Mouse (Mus musculus): ENCODE data around the gene Gm21885. TPM values are rescaled to one million over a fixed set of nuclear protein-coding genes. Genes with fewer than 3 reads are reported as not detected.
"Not testable (repeated sequence)": the region's sequence is repeated elsewhere in the genome, so short reads cannot be mapped to it uniquely, and the experiment has no call there.

Gm21885 gene
- polyA plus RNA-seq, 1 experiment from 2014 or later, result not detected

DNA sequence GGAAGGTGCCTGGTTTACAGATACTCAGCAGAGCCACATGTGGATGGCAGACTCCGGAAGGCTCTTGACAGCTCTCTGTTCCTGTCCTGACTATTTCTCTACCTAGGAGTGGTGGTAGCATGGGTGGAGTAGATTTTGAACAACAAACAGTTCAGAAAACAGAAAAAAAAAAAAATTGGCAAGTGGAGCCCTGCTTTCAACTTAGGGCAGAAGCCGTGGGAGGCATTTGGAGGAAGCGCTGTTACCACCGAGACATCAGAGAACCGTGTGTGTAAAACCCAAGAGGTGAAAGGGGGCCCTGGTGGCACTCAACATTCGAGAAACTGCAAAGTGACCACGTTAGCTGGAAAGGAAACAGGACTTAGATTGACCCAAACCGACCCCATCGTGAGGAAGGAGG, 28.5 kb upstream of the Gm21885 start:
- WGBS, result 81% methylated on average over 9 of the region's 9 CpGs
- H3K4me3 ChIP-seq, result no peak overlapping the region

DNA sequence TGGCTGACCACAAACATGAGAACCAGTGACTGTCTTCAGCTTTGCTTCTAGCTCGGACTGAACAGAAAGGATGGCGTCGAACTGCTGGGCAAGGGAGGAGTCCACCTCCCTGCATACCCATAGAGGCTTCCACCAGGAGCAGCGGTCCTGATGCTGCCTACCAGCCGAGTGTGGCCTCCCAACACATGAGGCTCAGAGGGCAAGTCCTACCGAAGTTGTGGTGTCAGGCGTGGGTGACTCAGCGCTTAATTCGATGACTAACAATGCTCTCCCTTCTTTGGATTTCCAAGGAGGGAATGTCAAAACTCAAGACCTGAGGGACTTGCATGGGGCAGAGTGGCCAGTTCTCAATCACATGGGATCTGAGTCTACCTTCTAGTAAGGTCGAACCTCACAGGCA, 28.0 kb upstream of the Gm21885 start:
- Histone ChIP-seq H3K9me3 (no peaks in the 10 kb centered on the region), H3K36me3 (no peaks in the 10 kb centered on the region), H3K27me3 (ENCODE audit: insufficient read depth, poor library complexity, severe bottlenecking) (peaks cover under 1% of the 10 kb centered on the region; the same call in 1 of the 2 replicates), H3K27ac (no peak overlapping the region), H3K4me3 (no peak overlapping the region), H3K4me1 (replicated peaks) (no peaks in the 10 kb centered on the region)
- WGBS, result 87% methylated on average over 10 of the region's 10 CpGs
- no peak for DNase-seq (ENCODE audit: low spot score)

More for the DNA sequence above, 28.5 kb upstream of the Gm21885 start:
- H3K9me3 ChIP-seq, result no peaks in the 10 kb centered on the region
- H3K27ac ChIP-seq, result no peak overlapping the region
- no peaks in the 10 kb centered on the region for H3K36me3 ChIP-seq
- H3K4me1 ChIP-seq (replicated peaks), result no peaks in the 10 kb centered on the region
- H3K27me3 ChIP-seq (ENCODE audit: insufficient read depth, poor library complexity, severe bottlenecking), result peaks cover 4% of the 10 kb centered on the region; the same call in 1 of the 2 replicates
- no peak for DNase-seq (ENCODE audit: low spot score)

DNA sequence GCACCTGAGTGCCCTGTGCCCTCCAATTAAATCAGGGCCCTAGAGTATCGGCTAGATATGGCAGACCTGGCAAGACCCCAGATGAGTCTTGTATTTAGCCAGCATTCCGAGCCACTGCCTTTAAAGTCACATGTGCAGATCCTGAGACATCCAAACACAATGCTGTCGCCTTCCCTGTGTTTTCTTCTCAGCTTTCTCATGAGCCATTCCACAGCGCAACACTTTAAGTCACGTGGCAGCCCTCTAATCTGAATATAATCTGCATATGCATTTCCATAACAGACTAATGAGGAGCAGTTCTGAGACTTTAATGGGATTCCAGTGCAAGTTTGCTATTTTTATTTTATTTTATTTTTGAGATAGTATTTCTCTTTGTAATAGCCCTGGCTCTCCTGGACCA, 25.9 kb upstream of the Gm21885 start:
- H3K36me3 ChIP-seq, result no peaks in the 10 kb centered on the region
- H3K4me1 ChIP-seq (replicated peaks), result no peaks in the 10 kb centered on the region
- H3K27ac ChIP-seq, result no peak overlapping the region
- no peaks in the 10 kb centered on the region for H3K9me3 ChIP-seq
- 81% methylated on average over 5 of the region's 5 CpGs for WGBS
- no peak for DNase-seq (ENCODE audit: low spot score)
- no peaks in the 10 kb centered on the region for H3K27me3 ChIP-seq (ENCODE audit: insufficient read depth, poor library complexity, severe bottlenecking)
- no peak overlapping the region for H3K4me3 ChIP-seq

DNA sequence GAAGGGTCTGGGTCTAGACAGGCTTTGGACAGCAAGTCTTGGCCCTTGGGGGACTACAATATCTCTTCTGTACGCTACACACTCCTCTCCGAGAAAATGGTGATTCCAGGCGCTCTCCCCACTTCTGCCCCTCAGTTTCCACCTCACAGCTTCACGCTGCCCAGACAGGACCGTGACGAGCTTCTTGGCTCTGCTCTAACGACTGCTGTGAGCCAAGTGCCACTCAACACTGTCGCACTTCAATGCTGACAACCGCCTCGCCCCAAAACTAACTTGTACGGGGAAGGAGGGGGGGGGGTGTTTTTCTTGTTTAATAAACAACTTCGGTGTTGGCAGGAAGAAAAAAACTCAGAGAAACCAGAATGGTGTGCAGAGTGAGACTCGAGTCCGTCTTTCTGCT, 23.7 kb upstream of the Gm21885 start:
- DNase-seq (ENCODE audit: low spot score), result no peak
- no peak overlapping the region for H3K4me3 ChIP-seq
- 0 out of 2 replicates have a peak, but pooled peaks cover 10% of the 10 kb centered on the region for H3K4me1 ChIP-seq (replicated peaks)

DNA sequence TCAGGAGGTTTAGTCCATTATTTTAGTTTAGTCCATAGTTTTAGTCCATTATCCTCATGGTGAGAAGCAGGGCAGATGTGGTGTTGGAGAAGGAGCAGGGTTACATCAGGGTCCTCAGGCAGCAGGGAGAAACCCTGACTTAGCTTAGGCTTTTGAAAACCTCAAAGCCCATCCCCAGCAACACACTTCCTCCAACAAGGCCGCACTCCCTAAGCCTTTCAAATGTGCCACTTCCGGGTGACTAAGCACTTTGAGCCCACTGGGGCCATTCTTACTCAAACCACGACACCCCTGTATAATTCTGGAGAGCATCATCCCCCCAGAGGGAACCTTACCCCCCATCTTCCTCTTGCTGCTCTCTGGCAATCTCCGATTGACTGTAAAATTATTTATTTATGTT, 21.9 kb upstream of the Gm21885 start:
- Histone ChIP-seq H3K4me1 (replicated peaks) (0 out of 2 replicates have a peak, but pooled peaks cover 14% of the 10 kb centered on the region), H3K9me3 (no peaks in the 10 kb centered on the region), H3K27me3 (ENCODE audit: insufficient read depth, poor library complexity, severe bottlenecking) (no peaks in the 10 kb centered on the region), H3K4me3 (no peak overlapping the region), H3K36me3 (no peaks in the 10 kb centered on the region), H3K27ac (no peak overlapping the region)
- 68% methylated on average over 4 of the region's 4 CpGs for WGBS
- no peak for DNase-seq (ENCODE audit: low spot score)

More for the DNA sequence above, 23.7 kb upstream of the Gm21885 start:
- no peaks in the 10 kb centered on the region for H3K27me3 ChIP-seq (ENCODE audit: insufficient read depth, poor library complexity, severe bottlenecking)
- H3K27ac ChIP-seq, result no peak overlapping the region
- WGBS, result 82% methylated on average over 14 of the region's 14 CpGs
- H3K9me3 ChIP-seq, result no peaks in the 10 kb centered on the region
- no peaks in the 10 kb centered on the region for H3K36me3 ChIP-seq

DNA sequence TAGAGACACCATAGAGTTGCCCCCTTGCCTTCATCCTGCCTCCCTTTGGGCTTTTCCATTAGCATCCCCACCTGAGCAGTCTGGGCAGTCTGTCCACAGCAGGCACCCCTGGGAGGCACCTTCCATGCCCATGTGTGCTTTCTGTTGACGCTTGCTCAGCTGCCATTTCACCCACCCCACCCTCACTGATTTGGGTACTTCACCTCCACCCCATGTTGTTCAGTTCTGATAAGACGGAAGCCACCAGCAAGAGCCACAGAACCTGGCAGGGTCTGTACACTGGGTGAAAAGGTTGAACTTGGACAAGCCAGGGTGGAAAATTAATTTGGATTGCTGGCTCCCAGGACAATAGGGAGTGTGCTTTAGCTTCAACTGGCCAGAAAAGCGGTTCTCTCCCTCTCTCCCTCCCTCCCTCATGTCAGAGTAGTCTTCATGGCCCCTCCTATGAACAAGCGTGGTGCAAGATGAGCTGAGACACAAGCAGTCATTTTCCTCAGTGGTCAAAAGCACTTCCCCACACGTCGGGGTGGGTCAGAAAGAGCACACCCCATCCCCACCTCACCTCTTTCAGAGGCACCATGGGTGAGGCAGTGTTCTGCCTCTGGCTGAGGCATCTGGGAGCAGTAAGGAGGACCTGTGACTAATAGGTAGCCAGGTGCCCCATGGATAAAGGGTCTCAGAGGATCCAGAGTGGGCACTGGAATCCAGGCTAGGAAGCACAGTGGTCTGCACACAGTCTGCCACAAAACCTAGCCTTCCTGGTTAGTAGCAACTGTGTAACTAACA, 19.9 kb upstream of the Gm21885 start:
- Histone ChIP-seq H3K4me3 (no peak overlapping the region), H3K9me3 (no peaks in the 10 kb centered on the region), H3K27me3 (ENCODE audit: insufficient read depth, poor library complexity, severe bottlenecking) (no peaks in the 10 kb centered on the region), H3K36me3 (no peaks in the 10 kb centered on the region), H3K27ac (no peak overlapping the region), H3K4me1 (replicated peaks) (peaks cover 25% of the 10 kb centered on the region)
- DNase-seq (ENCODE audit: low spot score), result no peak
- WGBS, result 73% methylated on average over 6 of the region's 6 CpGs

DNA sequence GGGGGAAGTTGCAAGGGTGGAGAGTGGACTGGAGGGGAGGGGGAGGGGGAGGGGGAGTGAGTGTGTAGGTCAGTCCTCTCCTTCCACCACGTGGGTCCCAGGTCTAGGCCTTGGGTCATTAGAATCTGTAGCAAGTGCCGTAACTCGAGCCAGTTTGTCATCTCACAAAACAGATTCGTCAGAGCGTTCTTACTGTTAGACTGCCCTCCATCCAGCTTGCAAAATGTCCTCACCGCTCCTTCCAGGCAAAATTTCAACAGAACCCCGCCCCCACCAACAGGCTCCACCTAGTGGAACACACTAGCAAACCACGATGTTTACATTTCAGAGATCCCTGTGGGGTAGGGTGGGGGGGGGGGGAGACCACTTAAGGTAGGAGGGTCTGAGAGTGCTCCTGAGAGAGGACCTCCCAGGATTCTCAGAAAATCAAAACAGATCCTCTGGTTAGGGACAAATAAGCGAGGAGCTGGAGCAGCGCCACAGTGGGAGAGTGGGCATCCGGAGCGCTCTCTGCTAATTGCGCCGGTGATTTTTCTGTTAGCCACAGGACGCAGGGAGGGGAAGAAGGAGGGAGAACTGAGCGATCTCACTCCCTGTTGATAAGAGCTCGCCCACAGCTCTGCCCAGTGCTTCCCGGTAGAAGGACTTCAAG, 16.4 kb upstream of the Gm21885 start:
- Histone ChIP-seq H3K4me3 (peak overlapping the region; percentile 51), H3K36me3 (no peaks in the 10 kb centered on the region), H3K27me3 (ENCODE audit: insufficient read depth, poor library complexity, severe bottlenecking) (no peaks in the 10 kb centered on the region), H3K27ac (peak overlapping the region; percentile 74), H3K9me3 (no peaks in the 10 kb centered on the region), H3K4me1 (replicated peaks) (peaks cover 25% of the 10 kb centered on the region)
- peak; percentile 63 for DNase-seq (ENCODE audit: low spot score)
- 3% methylated on average over 18 of the region's 18 CpGs for WGBS

DNA sequence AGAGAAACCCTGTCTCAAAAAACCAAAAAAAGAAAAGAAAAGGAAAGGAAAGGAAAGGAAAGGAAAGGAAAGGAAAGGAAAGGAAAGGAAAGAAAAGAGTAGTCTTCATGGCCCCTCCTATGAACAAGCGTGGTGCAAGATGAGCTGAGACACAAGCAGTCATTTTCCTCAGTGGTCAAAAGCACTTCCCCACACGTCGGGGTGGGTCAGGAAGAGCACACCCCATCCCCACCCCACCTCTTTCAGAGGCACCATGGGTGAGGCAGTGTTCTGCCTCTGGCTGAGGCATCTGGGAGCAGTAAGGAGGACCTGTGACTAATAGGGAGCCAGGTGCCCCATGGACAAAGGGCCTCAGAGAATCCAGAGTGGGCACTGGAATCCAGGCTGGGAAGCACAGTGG, 15.5 kb upstream of the Gm21885 start:
- DNase-seq (ENCODE audit: low spot score); H3K27ac ChIP-seq; H3K9me3 ChIP-seq; H3K27me3 ChIP-seq (ENCODE audit: insufficient read depth, poor library complexity, severe bottlenecking); H3K36me3 ChIP-seq; H3K4me3 ChIP-seq: not testable (repeated sequence)
- 83% methylated on average over 3 of the region's 3 CpGs for WGBS
- peaks cover 22% of the 10 kb centered on the region for H3K4me1 ChIP-seq (replicated peaks)

DNA sequence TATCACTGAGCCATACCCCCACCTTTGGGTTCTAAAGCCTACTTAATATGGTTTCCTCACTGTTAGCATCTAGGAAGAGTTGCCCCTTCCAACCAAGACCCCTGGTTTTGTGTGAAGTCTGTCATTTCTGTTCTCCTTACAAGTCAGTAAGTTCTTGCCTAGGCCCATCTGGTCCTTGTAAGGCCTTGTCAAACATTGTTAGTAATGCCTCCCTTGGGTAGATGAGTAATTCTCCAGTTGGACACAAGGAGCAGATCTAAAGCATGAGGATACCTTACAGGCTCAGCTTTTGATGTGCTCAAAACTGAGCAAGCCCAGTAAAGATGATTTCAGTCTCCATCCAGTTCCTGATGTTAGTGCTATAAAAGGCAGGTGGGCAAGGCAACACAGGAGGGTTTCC, 12.9 kb upstream of the Gm21885 start:
- no peaks in the 10 kb centered on the region for H3K27me3 ChIP-seq (ENCODE audit: insufficient read depth, poor library complexity, severe bottlenecking)
- no peak overlapping the region for H3K27ac ChIP-seq
- peaks cover 15% of the 10 kb centered on the region for H3K4me1 ChIP-seq (replicated peaks)
- no peak for DNase-seq (ENCODE audit: low spot score)
- H3K9me3 ChIP-seq, result no peaks in the 10 kb centered on the region
- H3K4me3 ChIP-seq, result no peak overlapping the region
- no peaks in the 10 kb centered on the region for H3K36me3 ChIP-seq

DNA sequence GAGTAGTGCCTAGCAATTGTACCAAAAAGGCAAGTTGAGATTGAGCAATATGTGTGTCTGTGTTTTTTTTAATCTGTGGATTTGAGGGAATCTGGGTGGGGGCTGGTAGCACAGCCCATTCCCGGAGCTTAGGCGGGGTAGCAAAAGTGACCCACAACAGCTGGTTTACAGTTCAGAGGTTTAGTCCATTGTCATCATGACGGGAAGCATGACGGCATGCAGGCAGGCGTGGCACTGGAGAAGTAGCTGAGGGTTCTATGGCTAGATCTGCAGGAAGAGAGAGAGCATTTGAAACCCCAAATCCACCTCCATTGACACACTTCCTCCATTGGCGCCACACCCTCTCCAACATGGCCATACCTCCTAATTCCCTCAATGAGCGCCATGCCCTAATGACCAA, 11.8 kb upstream of the Gm21885 start:
- Histone ChIP-seq H3K4me1 (replicated peaks) (peaks cover 10% of the 10 kb centered on the region), H3K27me3 (ENCODE audit: insufficient read depth, poor library complexity, severe bottlenecking) (no peaks in the 10 kb centered on the region), H3K4me3 (no peak overlapping the region), H3K9me3 (no peaks in the 10 kb centered on the region), H3K27ac (no peak overlapping the region), H3K36me3 (no peaks in the 10 kb centered on the region)
- DNase-seq (ENCODE audit: low spot score), result no peak
- WGBS, result 90% methylated on average over 7 of the region's 7 CpGs

DNA sequence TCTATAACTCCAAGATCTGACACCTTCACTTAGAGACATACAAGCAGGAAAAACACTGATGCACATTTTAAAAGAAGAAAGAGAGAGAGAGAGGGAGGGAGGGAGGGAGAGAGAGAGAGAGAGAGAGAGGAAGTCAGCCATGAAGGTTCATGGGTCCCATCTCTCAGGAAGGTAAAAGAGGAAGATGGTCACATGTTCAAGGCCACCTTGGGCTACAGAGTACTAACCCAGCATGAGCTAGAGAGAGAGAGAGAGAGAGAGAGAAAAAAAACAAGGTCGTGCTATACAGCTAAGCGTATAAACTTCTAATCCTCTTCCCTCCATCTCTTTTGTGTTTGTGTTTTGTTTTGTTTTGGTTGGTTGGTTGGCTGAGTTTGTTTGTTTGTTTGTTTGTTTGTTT, 10.7 kb upstream of the Gm21885 start:
- no peak for DNase-seq (ENCODE audit: low spot score)
- no peaks in the 10 kb centered on the region for H3K9me3 ChIP-seq
- WGBS, result 86% methylated on average over 2 of the region's 2 CpGs
- peaks cover 5% of the 10 kb centered on the region; the same call in 1 of the 2 replicates for H3K4me1 ChIP-seq (replicated peaks)
- no peak overlapping the region for H3K4me3 ChIP-seq
- no peak overlapping the region for H3K27ac ChIP-seq
- 0 out of 2 replicates have a peak, but pooled peaks cover 7% of the 10 kb centered on the region for H3K27me3 ChIP-seq (ENCODE audit: insufficient read depth, poor library complexity, severe bottlenecking)
- no peaks in the 10 kb centered on the region for H3K36me3 ChIP-seq

DNA sequence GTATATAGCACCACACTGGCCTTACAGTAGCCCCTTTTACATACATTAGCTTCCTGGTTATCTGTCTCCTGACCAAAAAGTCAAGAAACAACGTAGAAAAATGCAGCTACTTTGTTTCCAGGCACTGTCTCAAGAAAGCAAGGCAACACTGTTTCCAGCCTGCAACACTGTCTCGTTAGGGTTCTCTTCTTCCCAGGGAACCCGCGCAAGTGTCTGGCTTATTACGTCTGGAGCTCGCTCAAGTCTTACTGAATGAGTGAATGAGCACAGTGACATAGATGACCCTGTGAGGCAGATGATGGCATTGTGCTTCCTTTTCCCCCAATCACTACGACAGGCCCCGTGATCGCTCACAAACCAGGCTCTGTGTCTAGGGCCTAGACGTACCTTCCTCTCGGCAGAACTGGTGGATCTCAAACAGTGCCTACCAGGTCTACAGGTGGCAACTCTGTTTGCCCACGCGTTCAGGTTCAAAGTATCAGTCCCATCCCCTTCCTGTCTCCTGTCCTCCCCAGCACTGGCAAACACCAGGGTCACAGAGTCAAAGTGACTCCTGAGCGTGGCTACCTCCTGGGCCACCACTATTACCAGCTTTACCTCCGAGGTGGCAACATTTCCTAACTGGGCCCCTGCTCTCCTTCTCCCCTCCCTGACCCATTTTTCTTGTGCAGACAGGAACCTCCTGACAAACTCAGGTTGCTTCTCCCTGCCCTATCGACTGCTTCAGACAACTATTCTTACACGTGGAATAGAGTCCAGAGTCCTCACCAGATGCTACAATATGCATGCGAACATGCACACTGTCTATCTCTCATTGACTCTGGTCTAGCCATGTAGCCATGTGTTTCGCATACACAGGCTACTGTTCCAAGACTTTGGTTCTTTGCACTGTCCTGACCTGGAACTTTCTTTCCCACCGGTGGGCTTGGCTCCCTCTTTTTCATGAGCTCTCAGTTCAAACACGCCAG, 8.4 kb upstream of the Gm21885 start:
- whole genome bisulfite sequencing, result 89% methylated on average over 21 of the region's 21 CpGs
- H3K27ac ChIP-seq, result no peak overlapping the region
- no peaks in the 10 kb centered on the region for H3K36me3 ChIP-seq
- peaks cover 15% of the 10 kb centered on the region for H3K4me1 ChIP-seq (replicated peaks)
- no peak overlapping the region for H3K4me3 ChIP-seq
- 0 out of 2 replicates have a peak, but pooled peaks cover 9% of the 10 kb centered on the region for H3K27me3 ChIP-seq (ENCODE audit: insufficient read depth, poor library complexity, severe bottlenecking)
- no peaks in the 10 kb centered on the region for H3K9me3 ChIP-seq
- no peak for DNase-seq (ENCODE audit: low spot score)
